Mouse (Mus musculus): ENCODE results near the gene Hook2. TPM values are rescaled to one million over a fixed set of nuclear protein-coding genes. Genes with fewer than 3 reads are reported as not detected.

Hook2 gene
- total RNA-seq, 4 experiments from 2014 or later: 10.9 to 11.6 (median 11.3) TPM

DNA sequence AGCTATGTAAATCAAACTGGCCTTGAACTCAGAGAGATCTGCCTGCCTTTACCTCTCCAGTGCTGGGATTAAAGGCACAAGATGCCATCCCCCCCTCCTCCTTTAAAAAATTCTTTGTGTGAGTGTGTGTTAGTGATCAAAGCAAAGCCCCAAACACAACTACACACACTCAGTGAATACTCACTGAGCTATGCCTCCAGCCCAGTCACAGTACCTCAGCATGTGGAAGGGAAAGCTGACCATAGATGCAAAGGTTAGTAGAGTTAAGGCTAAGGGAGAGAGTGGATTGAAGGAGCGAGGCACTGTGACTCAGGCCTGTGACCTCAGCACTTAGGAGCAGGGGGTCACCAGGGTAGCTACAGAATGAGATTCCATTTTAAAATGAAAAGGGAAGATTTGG lies 17.3 kb upstream of the Hook2 start:
- no peak for DNase-seq (ENCODE audit: low spot score in 2 of 2)

DNA sequence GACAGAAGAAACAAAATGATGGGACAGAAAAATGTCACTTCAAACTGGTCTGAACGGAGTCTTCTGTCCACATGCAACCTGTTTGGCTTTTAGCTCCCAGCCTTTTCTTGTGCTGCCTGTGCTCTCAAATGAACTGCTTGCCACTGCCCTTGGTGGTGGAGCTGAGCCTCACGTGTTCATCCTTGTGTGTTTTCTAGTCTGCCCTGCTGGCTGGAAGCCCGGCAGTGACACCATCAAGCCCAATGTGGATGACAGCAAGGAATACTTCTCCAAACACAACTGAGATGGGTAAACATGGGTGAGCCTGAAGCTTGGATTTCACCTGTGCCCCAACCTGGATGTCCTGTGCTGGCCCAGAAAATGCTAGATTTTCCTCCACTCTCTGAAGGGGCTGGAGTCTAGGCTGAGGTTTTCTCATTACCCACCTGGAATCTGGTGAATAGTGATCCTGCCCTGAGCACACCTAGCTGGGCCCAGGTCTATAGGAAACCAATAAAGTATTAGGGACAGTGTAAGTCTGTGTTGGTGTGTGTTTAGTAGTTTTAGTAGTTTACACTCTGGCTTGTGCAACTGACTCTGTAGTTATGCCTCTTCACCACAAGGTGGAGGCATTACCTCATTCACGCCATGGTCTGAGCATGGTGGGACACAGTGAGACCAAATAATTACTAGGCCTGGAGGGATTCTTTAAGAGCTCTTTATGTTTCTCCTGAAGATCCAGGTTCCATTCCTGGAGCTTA lies 16.4 kb upstream of the Hook2 start:
- DNase-seq (ENCODE audit: low spot score in 2 of 2): no peak

DNA sequence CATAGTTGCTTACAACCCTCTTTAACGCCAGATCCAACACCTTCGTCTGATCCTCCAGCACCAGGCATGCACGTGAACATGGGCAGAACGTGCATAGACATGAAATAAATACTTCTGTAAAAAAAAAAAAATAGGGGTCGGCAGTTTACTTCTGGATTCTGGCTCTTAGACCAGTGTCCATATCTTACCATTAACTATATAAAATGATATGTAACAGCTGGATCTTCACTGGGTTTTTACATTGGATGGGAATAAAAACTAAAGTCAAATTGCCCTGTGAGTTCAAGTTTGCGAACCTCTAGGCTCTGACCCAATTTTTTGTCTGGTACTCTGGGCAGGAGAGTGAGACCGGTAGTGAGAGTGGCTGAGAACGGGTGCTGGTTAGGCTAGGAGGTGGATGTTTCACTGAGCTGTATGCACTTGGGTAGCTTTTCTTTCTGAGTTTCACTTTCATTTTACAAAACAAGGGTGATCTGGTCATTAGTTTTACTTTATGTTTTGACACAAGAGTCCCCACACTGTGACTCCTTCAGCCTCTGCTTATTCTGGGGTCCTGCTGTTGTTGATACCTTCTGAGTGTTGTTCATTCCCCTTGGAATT lies 15.8 kb upstream of the Hook2 start:
- no peak for DNase-seq (ENCODE audit: low spot score in 2 of 2)

GRCm38 (mm10) chr8:84975434-84975833 lies 15.0 kb upstream of the Hook2 start:
- DNase-seq (ENCODE audit: low spot score in 2 of 2): no peak

DNA sequence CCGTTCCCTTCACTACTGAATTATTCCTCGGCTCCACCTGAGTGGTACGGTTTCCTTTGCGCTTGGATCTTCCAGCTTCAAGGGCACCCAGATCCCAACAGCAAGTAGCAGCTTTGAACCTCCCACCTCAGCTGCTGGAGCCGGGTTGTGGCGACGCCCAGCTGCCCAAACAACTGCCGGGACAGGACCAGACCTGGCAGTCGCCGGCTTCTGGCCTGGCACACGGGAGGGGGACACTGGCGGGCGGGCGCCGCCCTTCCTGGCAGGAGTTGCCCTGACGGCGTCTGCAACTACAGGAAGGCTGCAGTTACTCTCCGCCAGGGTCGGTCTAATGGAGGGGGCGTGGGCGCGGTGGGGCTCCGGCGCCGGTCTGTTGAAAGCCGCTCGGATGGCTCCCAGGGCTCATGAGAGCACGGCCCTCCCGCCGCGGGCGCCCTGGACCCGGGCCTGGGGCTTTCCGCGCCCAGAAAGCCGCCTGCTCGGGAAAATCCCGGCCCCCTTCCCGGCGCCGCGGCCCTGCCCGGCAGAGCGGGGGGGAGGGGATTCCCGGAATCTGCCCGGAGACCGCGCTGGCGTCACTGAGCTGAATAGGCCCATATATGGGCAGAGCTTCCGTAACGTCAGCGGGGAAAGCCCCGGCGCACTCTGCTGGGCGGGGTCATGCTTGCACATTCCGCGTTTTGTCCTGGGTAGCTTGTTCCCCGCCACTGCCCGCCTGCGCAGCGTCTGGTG lies 14.2 kb upstream of the Hook2 start:
- peak; percentile 93 to 96 for DNase-seq (ENCODE audit: low spot score in 2 of 2)

DNA sequence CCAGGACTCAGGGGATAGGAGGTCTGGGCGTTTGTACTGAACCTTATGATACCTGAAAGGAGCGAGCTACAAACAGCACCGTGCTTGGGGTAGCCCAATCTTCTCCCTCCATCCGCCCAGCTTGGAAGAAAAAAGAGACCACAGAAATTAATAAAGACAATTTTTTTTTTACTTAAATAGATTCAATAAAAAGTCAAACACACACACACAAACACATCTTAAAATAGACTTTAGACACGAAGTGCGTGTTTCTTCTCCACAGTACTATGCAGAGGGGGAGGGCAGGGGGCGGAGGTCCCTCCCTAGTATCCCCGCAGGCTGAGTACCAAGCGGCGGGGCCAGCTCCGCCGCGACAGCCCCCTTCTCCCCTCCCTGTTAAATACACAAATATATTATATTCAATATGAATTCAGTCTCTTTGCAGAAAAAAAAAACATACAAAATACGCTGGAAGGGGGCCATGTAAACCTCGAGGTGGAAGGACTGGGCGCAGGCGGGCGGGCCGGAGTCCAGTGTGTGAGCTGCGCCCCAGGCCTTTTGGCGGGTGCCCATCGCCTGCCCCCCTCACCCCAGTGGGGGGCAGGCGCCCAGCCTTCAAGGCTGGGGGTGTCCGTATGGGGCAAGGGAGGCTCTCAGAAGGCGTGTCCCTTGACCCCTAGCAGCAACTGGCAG lies 13.5 kb upstream of the Hook2 start:
- DNase-seq (ENCODE audit: low spot score in 2 of 2): no peak

- peak; percentile 56 to 61 for DNase-seq (ENCODE audit: low spot score in 2 of 2)
These were observed 12.8 kb upstream of the Hook2 start for GRCm38 (mm10) chr8:84977435-84978247.

DNA sequence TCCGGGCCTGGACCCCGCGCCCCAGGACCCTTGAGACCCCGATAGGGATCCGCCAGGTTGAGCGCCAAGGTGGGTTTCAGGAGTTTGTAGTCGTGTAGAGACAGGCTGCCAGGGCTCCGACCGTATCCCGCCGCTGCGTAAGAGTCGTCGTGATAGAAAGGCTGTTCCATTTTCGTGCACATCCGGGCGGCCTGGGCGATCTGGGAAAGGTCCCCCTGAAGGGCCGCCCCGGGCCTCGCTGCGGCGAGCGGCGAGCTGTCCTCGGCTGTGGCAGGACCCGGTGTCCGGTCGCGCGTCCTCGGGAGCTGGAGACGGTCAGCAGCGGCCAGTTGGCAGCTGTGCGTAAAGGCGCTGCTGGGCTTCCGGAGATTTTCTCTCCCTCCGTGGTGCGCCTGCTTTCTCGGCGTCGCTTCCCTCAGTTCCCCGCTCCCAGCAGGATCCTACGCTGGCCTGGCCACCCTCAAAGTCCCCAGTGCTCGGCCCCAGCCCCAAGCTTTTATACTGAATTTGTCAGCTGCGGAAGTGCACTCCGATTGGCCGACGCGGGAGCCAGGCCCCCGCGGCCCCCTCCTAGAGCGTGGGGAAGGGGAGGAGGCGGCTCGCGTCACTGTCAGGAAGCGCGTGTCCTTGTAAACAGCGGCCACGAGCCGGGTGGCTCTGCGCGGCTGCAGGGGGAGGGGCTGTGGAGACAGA lies 12.0 kb upstream of the Hook2 start, which contains the start of gene Junb:
Gene Junb (minus strand): TSS at position 471 of the 693 bp plus-strand sequence.
- peak; percentile 96 to 97 for DNase-seq (ENCODE audit: low spot score in 2 of 2)

- peak; percentile 93 for DNase-seq (ENCODE audit: low spot score in 2 of 2)
These were observed 10.6 kb upstream of the Hook2 start for GRCm38 (mm10) chr8:84979599-84980421.

DNA sequence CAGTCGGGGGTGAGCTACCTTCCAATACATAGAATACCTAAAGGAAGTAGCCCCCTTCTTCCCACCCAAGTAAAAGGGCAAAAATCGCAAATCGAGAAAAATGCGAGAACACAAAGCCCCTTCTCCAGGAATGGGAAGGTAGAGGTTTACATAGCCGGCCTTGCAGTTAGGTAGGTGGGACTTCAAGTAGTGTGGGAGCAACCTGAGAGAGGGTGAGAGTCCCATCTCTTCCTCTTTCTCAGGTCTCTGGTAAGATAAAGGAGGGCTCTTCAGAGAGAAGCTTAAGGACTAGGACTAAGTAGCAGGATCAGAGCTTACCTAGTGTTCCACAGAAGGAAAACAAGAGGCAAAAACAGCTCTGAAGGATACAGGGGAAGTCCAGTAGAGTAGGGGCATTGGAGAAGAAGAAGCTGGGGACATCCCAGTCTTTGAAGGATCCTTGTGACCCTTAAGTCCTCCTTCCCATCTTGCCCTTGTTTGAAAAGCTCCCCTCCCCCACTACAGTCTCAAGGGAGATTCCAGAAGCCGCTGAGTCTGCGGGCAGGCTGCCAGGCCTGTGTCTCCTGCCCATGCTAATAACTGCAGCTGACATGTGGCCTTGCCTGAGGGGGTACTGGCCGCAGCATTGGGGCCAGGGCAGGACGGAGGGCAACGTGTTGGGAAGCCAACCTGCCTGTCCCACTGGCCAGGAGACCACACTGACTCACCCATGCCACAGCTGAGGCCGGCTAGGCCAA lies 9.6 kb upstream of the Hook2 start:
- DNase-seq (ENCODE audit: low spot score in 2 of 2): peak in 1 of 2 experiments; percentile 57

DNA sequence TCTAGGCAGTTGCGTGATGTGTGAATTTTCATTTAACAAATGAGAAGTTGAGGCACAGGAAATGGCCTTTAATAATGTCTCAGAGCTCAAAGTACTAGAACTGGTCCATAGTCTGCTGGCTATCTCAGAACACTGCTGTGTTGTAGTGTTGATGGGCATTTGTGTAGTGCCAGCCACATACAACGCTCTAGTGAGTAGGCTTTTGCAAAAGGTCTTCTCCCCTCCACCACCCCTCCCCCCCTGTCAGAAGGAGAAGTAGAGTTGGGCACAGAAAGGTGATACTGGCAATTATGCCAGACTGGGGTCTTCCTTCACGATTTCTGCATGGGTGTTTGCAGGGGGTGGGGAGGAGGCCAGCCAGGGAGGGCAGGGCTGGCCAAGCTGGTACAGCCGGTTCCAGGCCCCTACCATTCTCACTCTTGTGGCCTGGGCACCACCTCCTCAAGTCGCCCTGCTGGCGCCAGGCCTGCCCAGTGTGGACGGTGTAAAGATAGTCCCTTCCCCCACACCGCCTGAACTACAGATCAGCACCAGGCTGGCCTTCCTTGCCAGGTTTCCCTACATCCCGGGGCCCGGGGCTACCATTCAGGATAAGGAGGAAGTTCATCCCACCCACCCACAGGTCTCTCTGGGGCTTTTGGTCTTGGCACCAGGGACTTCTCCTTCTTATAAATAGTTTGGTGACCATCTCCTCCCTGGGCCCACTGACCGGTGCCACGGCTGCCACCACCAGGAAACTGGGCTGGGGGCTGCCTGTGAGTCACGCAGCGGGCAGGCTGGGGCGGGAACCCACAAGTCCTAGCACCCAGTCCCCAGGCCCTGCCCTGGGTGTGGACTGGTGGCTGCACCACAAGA lies 8.5 kb upstream of the Hook2 start:
- DNase-seq (ENCODE audit: low spot score in 2 of 2): peak in 1 of 2 experiments; percentile 1

DNA sequence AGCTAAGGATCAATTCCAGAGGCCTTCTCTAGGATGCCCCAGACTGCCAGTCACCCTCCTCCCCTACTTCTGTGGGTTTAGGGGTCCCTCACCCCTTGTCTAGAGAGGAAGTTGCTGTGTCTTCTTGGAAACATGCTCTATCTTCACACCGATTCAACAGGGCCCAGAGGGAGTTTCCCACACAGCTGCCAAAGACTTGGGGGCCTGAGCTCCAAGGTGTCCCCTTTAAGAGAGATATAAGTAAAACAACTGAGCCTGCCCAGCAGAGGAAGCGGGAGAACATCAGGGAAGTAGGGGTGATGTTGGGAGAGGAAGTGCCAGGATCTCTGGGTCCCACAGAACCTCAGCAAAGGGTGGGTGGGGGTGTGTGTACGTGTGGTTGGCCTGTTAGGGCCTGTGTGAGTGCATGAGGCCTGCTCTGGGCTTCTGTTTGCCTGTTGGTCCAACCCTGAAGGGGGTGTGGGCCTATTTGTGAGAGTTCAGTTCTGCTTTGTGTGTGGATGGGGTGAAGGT lies 7.8 kb upstream of the Hook2 start:
- DNase-seq (ENCODE audit: low spot score in 2 of 2): no peak

GRCm38 (mm10) chr8:84984294-84985048 lies 5.9 kb upstream of the Hook2 start:
- no peak for DNase-seq (ENCODE audit: low spot score in 2 of 2)

GRCm38 (mm10) chr8:84985049-84985683 lies 5.2 kb upstream of the Hook2 start:
- DNase-seq (ENCODE audit: low spot score in 2 of 2): no peak

- DNase-seq (ENCODE audit: low spot score in 2 of 2): peak; percentile 93 to 94
These were observed 4.6 kb upstream of the Hook2 start for GRCm38 (mm10) chr8:84985684-84986378.

All from layer of hippocampus, adult 8-10 months (tissue).